Mouse (Mus musculus): Measurements from ENCODE around the gene Mpdz. TPM values are rescaled to one million over a fixed set of nuclear protein-coding genes. Genes with fewer than 3 reads are reported as not detected.

Gene Mpdz
- total RNA-seq, 1 experiment, result 12.7 TPM

GRCm38 (mm10) chr4:81453806-81454205 is 11.2 kb upstream of the Mpdz start:
- Histone ChIP-seq H3K4me1 (ENCODE audit: control insufficient read depth in 2 of 2, insufficient read depth in 2 of 2, low read length in 2 of 2, poor library complexity in 1 of 2) (no peaks in the 10 kb centered on the region), H3K9ac (ENCODE audit: insufficient read depth, low read depth, low read length, poor library complexity, severe bottlenecking) (no peak overlapping the region), H3K27ac (ENCODE audit: insufficient read depth, low read depth, low read length, poor library complexity, severe bottlenecking) (no peak overlapping the region), H3K36me3 (ENCODE audit: control insufficient read depth, insufficient read depth, low read length, poor library complexity, severe bottlenecking) (no peaks in the 10 kb centered on the region), H3K9me3 (ENCODE audit: control insufficient read depth, insufficient read depth, low read depth, low read length) (no peaks in the 10 kb centered on the region), H3K4me3 (ENCODE audit: insufficient read depth in 1 of 2, low read depth in 1 of 2, low read length in 2 of 2, poor library complexity in 1 of 2, severe bottlenecking in 1 of 2) (no peak overlapping the region)
- in situ Hi-C loops (cut with MboI; ENCODE audit: low sequenced_read_pairs in 2 of 2, unreplicated experiment in 2 of 2), result no loop called here
- DNase-seq (ENCODE audit: low read depth, low spot score), result no peak
- no peak for TF ChIP-seq ZNF384 (IDR thresholded peaks at IDR 0.05; ENCODE audit: low read depth, low read length)
- no peak for TF ChIP-seq HCFC1 (IDR thresholded peaks at IDR 0.05; ENCODE audit: borderline replicate concordance, insufficient read depth, low read length)
- no peak for TF ChIP-seq CHD2 (IDR thresholded peaks at IDR 0.05; ENCODE audit: low read depth, low read length)
- TF ChIP-seq ZC3H11A (IDR thresholded peaks at IDR 0.05; ENCODE audit: borderline replicate concordance, low read depth, low read length), result no peak

GRCm38 (mm10) chr4:81452183-81452582 is 9.6 kb upstream of the Mpdz start:
- no peak for DNase-seq (ENCODE audit: low read depth, low spot score)
- H3K36me3 ChIP-seq (ENCODE audit: control insufficient read depth, insufficient read depth, low read length, poor library complexity, severe bottlenecking), result no peaks in the 10 kb centered on the region
- in situ Hi-C loops (cut with MboI; ENCODE audit: low sequenced_read_pairs in 2 of 2, unreplicated experiment in 2 of 2), result no loop called here
- TF ChIP-seq CHD2 (IDR thresholded peaks at IDR 0.05; ENCODE audit: low read depth, low read length) (no peak), ZNF384 (IDR thresholded peaks at IDR 0.05; ENCODE audit: low read depth, low read length) (no peak)
- no peaks in the 10 kb centered on the region for H3K9me3 ChIP-seq (ENCODE audit: control insufficient read depth, insufficient read depth, low read depth, low read length)
- no peak overlapping the region for H3K9ac ChIP-seq (ENCODE audit: insufficient read depth, low read depth, low read length, poor library complexity, severe bottlenecking)
- H3K4me1 ChIP-seq (ENCODE audit: control insufficient read depth in 2 of 2, insufficient read depth in 2 of 2, low read length in 2 of 2, poor library complexity in 1 of 2), result no peaks in the 10 kb centered on the region
- no peak overlapping the region for H3K27ac ChIP-seq (ENCODE audit: insufficient read depth, low read depth, low read length, poor library complexity, severe bottlenecking)
- H3K4me3 ChIP-seq (ENCODE audit: insufficient read depth in 1 of 2, low read depth in 1 of 2, low read length in 2 of 2, poor library complexity in 1 of 2, severe bottlenecking in 1 of 2), result no peak overlapping the region

- in situ Hi-C loops (cut with MboI; ENCODE audit: low sequenced_read_pairs in 2 of 2, unreplicated experiment in 2 of 2), result no loop called here
- no peak for TF ChIP-seq ZNF384 (IDR thresholded peaks at IDR 0.05; ENCODE audit: low read depth, low read length)
- TF ChIP-seq HCFC1 (IDR thresholded peaks at IDR 0.05; ENCODE audit: borderline replicate concordance, insufficient read depth, low read length), result no peak
- TF ChIP-seq ZC3H11A (IDR thresholded peaks at IDR 0.05; ENCODE audit: borderline replicate concordance, low read depth, low read length), result no peak
- TF ChIP-seq CHD2 (IDR thresholded peaks at IDR 0.05; ENCODE audit: low read depth, low read length), result no peak
- no peak for TF ChIP-seq MAFK (IDR thresholded peaks at IDR 0.05; ENCODE audit: insufficient read depth, low read depth, low read length)
- no peak overlapping the region for H3K4me3 ChIP-seq (ENCODE audit: insufficient read depth in 1 of 2, low read depth in 1 of 2, low read length in 2 of 2, poor library complexity in 1 of 2, severe bottlenecking in 1 of 2)
Observed at GRCm38 (mm10) chr4:81449413-81449812, 6.8 kb upstream of the Mpdz start.

GRCm38 (mm10) chr4:81443566-81443965 is 951 bp upstream of the Mpdz start:
- in situ Hi-C loops (cut with MboI; ENCODE audit: low sequenced_read_pairs in 2 of 2, unreplicated experiment in 2 of 2), result no loop called here
- H3K4me3 ChIP-seq (ENCODE audit: insufficient read depth in 1 of 2, low read depth in 1 of 2, low read length in 2 of 2, poor library complexity in 1 of 2, severe bottlenecking in 1 of 2), result no peak overlapping the region
- TF ChIP-seq CHD2 (IDR thresholded peaks at IDR 0.05; ENCODE audit: low read depth, low read length) (no peak), ZNF384 (IDR thresholded peaks at IDR 0.05; ENCODE audit: low read depth, low read length) (no peak), HCFC1 (IDR thresholded peaks at IDR 0.05; ENCODE audit: borderline replicate concordance, insufficient read depth, low read length) (no peak), ZC3H11A (IDR thresholded peaks at IDR 0.05; ENCODE audit: borderline replicate concordance, low read depth, low read length) (no peak), MAFK (IDR thresholded peaks at IDR 0.05; ENCODE audit: insufficient read depth, low read depth, low read length) (no peak)

More at GRCm38 (mm10) chr4:81449413-81449812, 6.8 kb upstream of the Mpdz start:
- Histone ChIP-seq H3K36me3 (ENCODE audit: control insufficient read depth, insufficient read depth, low read length, poor library complexity, severe bottlenecking) (no peaks in the 10 kb centered on the region), H3K9me3 (ENCODE audit: control insufficient read depth, insufficient read depth, low read depth, low read length) (no peaks in the 10 kb centered on the region), H3K9ac (ENCODE audit: insufficient read depth, low read depth, low read length, poor library complexity, severe bottlenecking) (no peak overlapping the region), H3K4me1 (ENCODE audit: control insufficient read depth in 2 of 2, insufficient read depth in 2 of 2, low read length in 2 of 2, poor library complexity in 1 of 2) (no peaks in the 10 kb centered on the region), H3K27ac (ENCODE audit: insufficient read depth, low read depth, low read length, poor library complexity, severe bottlenecking) (no peak overlapping the region)
- no peak for DNase-seq (ENCODE audit: low read depth, low spot score)

GRCm38 (mm10) chr4:81433961-81434360 is 8.7 kb downstream of the Mpdz start:
- H3K9me3 ChIP-seq (ENCODE audit: control insufficient read depth, insufficient read depth, low read depth, low read length), result no peaks in the 10 kb centered on the region
- H3K36me3 ChIP-seq (ENCODE audit: control insufficient read depth, insufficient read depth, low read length, poor library complexity, severe bottlenecking), result no peaks in the 10 kb centered on the region
- in situ Hi-C loops (cut with MboI; ENCODE audit: low sequenced_read_pairs in 2 of 2, unreplicated experiment in 2 of 2), result no loop called here
- no peak overlapping the region for H3K27ac ChIP-seq (ENCODE audit: insufficient read depth, low read depth, low read length, poor library complexity, severe bottlenecking)
- no peak for TF ChIP-seq CHD2 (IDR thresholded peaks at IDR 0.05; ENCODE audit: low read depth, low read length)
- TF ChIP-seq HCFC1 (IDR thresholded peaks at IDR 0.05; ENCODE audit: borderline replicate concordance, insufficient read depth, low read length), result no peak
- no peak for TF ChIP-seq ZC3H11A (IDR thresholded peaks at IDR 0.05; ENCODE audit: borderline replicate concordance, low read depth, low read length)
- no peak for TF ChIP-seq MAFK (IDR thresholded peaks at IDR 0.05; ENCODE audit: insufficient read depth, low read depth, low read length)
- TF ChIP-seq ZNF384 (IDR thresholded peaks at IDR 0.05; ENCODE audit: low read depth, low read length), result no peak
- H3K4me3 ChIP-seq (ENCODE audit: insufficient read depth in 1 of 2, low read depth in 1 of 2, low read length in 2 of 2, poor library complexity in 1 of 2, severe bottlenecking in 1 of 2), result no peak overlapping the region
- DNase-seq (ENCODE audit: low read depth, low spot score), result no peak
- no peaks in the 10 kb centered on the region for H3K4me1 ChIP-seq (ENCODE audit: control insufficient read depth in 2 of 2, insufficient read depth in 2 of 2, low read length in 2 of 2, poor library complexity in 1 of 2)
- no peak overlapping the region for H3K9ac ChIP-seq (ENCODE audit: insufficient read depth, low read depth, low read length, poor library complexity, severe bottlenecking)

More at GRCm38 (mm10) chr4:81443566-81443965, 951 bp upstream of the Mpdz start:
- H3K4me1 ChIP-seq (ENCODE audit: control insufficient read depth in 2 of 2, insufficient read depth in 2 of 2, low read length in 2 of 2, poor library complexity in 1 of 2), result no peaks in the 10 kb centered on the region
- H3K9me3 ChIP-seq (ENCODE audit: control insufficient read depth, insufficient read depth, low read depth, low read length), result no peaks in the 10 kb centered on the region
- no peak overlapping the region for H3K27ac ChIP-seq (ENCODE audit: insufficient read depth, low read depth, low read length, poor library complexity, severe bottlenecking)
- H3K9ac ChIP-seq (ENCODE audit: insufficient read depth, low read depth, low read length, poor library complexity, severe bottlenecking), result no peak overlapping the region
- no peaks in the 10 kb centered on the region for H3K36me3 ChIP-seq (ENCODE audit: control insufficient read depth, insufficient read depth, low read length, poor library complexity, severe bottlenecking)
- DNase-seq (ENCODE audit: low read depth, low spot score), result no peak

Data from ES-E14 (cell line).